Mouse (Mus musculus) spleen, adult 2 months (tissue): ENCODE measurements at regions not wholly inside any gene's neighbourhood (a gene's known extent, or its start where the extent isn't known, plus 50 kb on each side); places are given as distances from the start of the nearest gene placed in this dataset.

ENCODE experiments used
- CTCF ChIP-seq: fragments of 200-500 bp; IDR thresholded peaks from 2 replicates; pipeline ENCODE4 v1.5.1; 2011; ENCODE audit warnings: mild to moderate bottlenecking, inconsistent platforms; ENCODE audit not compliant: insufficient read depth, insufficient read length, insufficient replicate concordance; ENCODE audit errors: extremely low read depth
- POLR2A ChIP-seq: fragments of 200-500 bp; IDR thresholded peaks from 2 replicates; pipeline ENCODE4 v1.6.1; 2011; ENCODE audit warnings: low read depth, low read length, inconsistent platforms

GRCm38 (mm10) chr3:131955771-131956170, 129.3 kb upstream of the Dkk2 start:
- TF ChIP-seq POLR2A: no peak
- no peak for TF ChIP-seq CTCF
